In genomic region chr1:80177651-80178382, GRCm38 (mm10) we compare ENCODE assay signal across 16 mouse cellular contexts. TPM values are rescaled to one million over a fixed set of nuclear protein-coding genes. Genes with fewer than 3 reads are reported as not detected.
DNase-seq lines count a peak whose midpoint lies in the region; ATAC-seq and TF ChIP-seq lines count a peak whose summit lies in the region.
"Had no signal": no experiment of that assay in that cellular context is flagged by ENCODE, and none has a peak within 500 bp of the region (broad histone marks: within the 10 kb centered on the region; RNA-seq: fewer than 3 reads in every experiment).

No protein-coding gene starts in this region.

- TF ChIP-seq EP300 in lung, postnatal 0 days (IDR thresholded peaks at IDR 0.05), result no peak

- H3K4me3 ChIP-seq in embryonic facial prominence, embryonic 11.5 days (ENCODE audit: low read depth, low read length), result no peak overlapping the region
- H3K4me3 ChIP-seq in embryonic facial prominence, embryonic 10.5 days, result no peak overlapping the region
- H3K4me3 ChIP-seq in intestine, postnatal 0 days (ENCODE audit: low read depth, low read length), result no peak overlapping the region
- no peak overlapping the region for H3K4me3 ChIP-seq in intestine, embryonic 15.5 days (replicated peaks)
- H3K4me3 ChIP-seq in lung, postnatal 0 days (ENCODE audit: low read depth, low read length), result no peak overlapping the region
- H3K4me3 ChIP-seq: embryonic facial prominence, embryonic 13.5 days; heart, embryonic 13.5 days; neural tube, embryonic 13.5 days had no signal

- H3K9me3 ChIP-seq in embryonic facial prominence, embryonic 11.5 days (replicated peaks; ENCODE audit: control insufficient read depth, low read length), result no peaks in the 10 kb centered on the region
- H3K9me3 ChIP-seq in embryonic facial prominence, embryonic 10.5 days, result no peaks in the 10 kb centered on the region
- H3K9me3 ChIP-seq in intestine, postnatal 0 days (ENCODE audit: control insufficient read depth), result no peaks in the 10 kb centered on the region
- no peaks in the 10 kb centered on the region for H3K9me3 ChIP-seq in intestine, embryonic 15.5 days
- no peaks in the 10 kb centered on the region for H3K9me3 ChIP-seq in lung, postnatal 0 days (ENCODE audit: low read length)
- H3K9me3 ChIP-seq: embryonic facial prominence, embryonic 13.5 days; heart, embryonic 13.5 days; neural tube, embryonic 13.5 days had no signal

- H3K4me1 ChIP-seq in embryonic facial prominence, embryonic 11.5 days (ENCODE audit: control insufficient read depth, insufficient read depth, low read length), result no peaks in the 10 kb centered on the region
- H3K4me1 ChIP-seq in embryonic facial prominence, embryonic 10.5 days, result no peaks in the 10 kb centered on the region
- H3K4me1 ChIP-seq in intestine, postnatal 0 days (replicated peaks; ENCODE audit: control insufficient read depth, insufficient read depth, low read length), result no peaks in the 10 kb centered on the region
- H3K4me1 ChIP-seq in intestine, embryonic 15.5 days (replicated peaks), result no peaks in the 10 kb centered on the region
- no peaks in the 10 kb centered on the region for H3K4me1 ChIP-seq in lung, postnatal 0 days (ENCODE audit: insufficient read depth, low read depth, low read length)
- H3K4me1 ChIP-seq: embryonic facial prominence, embryonic 13.5 days; heart, embryonic 13.5 days; neural tube, embryonic 13.5 days had no signal

- H3K36me3 ChIP-seq in embryonic facial prominence, embryonic 11.5 days (replicated peaks; ENCODE audit: control insufficient read depth, insufficient read depth, low read depth, low read length), result no peaks in the 10 kb centered on the region
- no peaks in the 10 kb centered on the region for H3K36me3 ChIP-seq in embryonic facial prominence, embryonic 10.5 days (replicated peaks)
- H3K36me3 ChIP-seq in intestine, postnatal 0 days (ENCODE audit: control insufficient read depth, insufficient read depth), result no peaks in the 10 kb centered on the region
- H3K36me3 ChIP-seq in intestine, embryonic 15.5 days, result no peaks in the 10 kb centered on the region
- H3K36me3 ChIP-seq in lung, postnatal 0 days (ENCODE audit: insufficient read depth, low read length), result no peaks in the 10 kb centered on the region
- H3K36me3 ChIP-seq: embryonic facial prominence, embryonic 13.5 days; heart, embryonic 13.5 days; neural tube, embryonic 13.5 days had no signal

- peak; percentile 22 for DNase-seq in embryonic facial prominence, embryonic 11.5 days (ENCODE audit: low spot score)
- DNase-seq in embryonic facial prominence, embryonic 10.5 days (ENCODE audit: low spot score), result no peak
- DNase-seq in lung, postnatal 0 days (ENCODE audit: low spot score), result no peak
- DNase-seq in lung, postnatal 25 days (ENCODE audit: low spot score), result no peak
- DNase-seq in forelimb bud, embryonic 11.5 days (ENCODE audit: low read depth, low spot score), result peak; percentile 20
- DNase-seq: adrenal gland, adult 8-10 months had no signal

- no peak overlapping the region for H3K27ac ChIP-seq in embryonic facial prominence, embryonic 11.5 days (replicated peaks; ENCODE audit: low read depth, low read length)
- no peak overlapping the region for H3K27ac ChIP-seq in embryonic facial prominence, embryonic 10.5 days (replicated peaks)
- H3K27ac ChIP-seq in intestine, postnatal 0 days (ENCODE audit: low read depth, low read length), result no peak overlapping the region
- H3K27ac ChIP-seq in intestine, embryonic 15.5 days, result no peak overlapping the region
- no peak overlapping the region for H3K27ac ChIP-seq in lung, postnatal 0 days (ENCODE audit: low read length)
- H3K27ac ChIP-seq: embryonic facial prominence, embryonic 13.5 days; heart, embryonic 13.5 days; neural tube, embryonic 13.5 days had no signal

- ATAC-seq in embryonic facial prominence, embryonic 11.5 days (replicated peaks; ENCODE audit: insufficient number of reproducible peaks, low FRiP score, low TSS enrichment, low read depth), result no peak
- no peak for ATAC-seq in intestine, postnatal 0 days
- ATAC-seq in intestine, embryonic 15.5 days, result no peak
- ATAC-seq in lung, postnatal 0 days, result no peak
- ATAC-seq in cerebellum, adult (ENCODE audit: insufficient number of reproducible peaks, low FRiP score, low TSS enrichment), result no peak
- ATAC-seq: intestine, embryonic 16.5 days; Patski had no signal

- WGBS in embryonic facial prominence, embryonic 11.5 days, result 68% methylated on average over 11 of the region's 11 CpGs
- WGBS in embryonic facial prominence, embryonic 10.5 days, result 74% methylated on average over 11 of the region's 11 CpGs
- 58% methylated on average over 11 of the region's 11 CpGs for WGBS in intestine, postnatal 0 days
- 66% methylated on average over 11 of the region's 11 CpGs for WGBS in intestine, embryonic 15.5 days
- WGBS in lung, postnatal 0 days, result 49% methylated on average over 11 of the region's 11 CpGs

- no peak overlapping the region for H3K4me2 ChIP-seq in embryonic facial prominence, embryonic 11.5 days (ENCODE audit: low read depth, low read length)
- no peak overlapping the region for H3K4me2 ChIP-seq in intestine, postnatal 0 days (replicated peaks; ENCODE audit: low read depth)
- H3K4me2 ChIP-seq in intestine, embryonic 15.5 days (replicated peaks), result no peak overlapping the region
- no peak overlapping the region for H3K4me2 ChIP-seq in lung, postnatal 0 days (replicated peaks; ENCODE audit: low read depth, low read length)
- H3K4me2 ChIP-seq: embryonic facial prominence, embryonic 13.5 days; heart, embryonic 13.5 days; midbrain, embryonic 11.5 days; neural tube, embryonic 13.5 days had no signal

- H3K9ac ChIP-seq in embryonic facial prominence, embryonic 11.5 days (replicated peaks; ENCODE audit: low read length), result no peak overlapping the region
- no peak overlapping the region for H3K9ac ChIP-seq in intestine, postnatal 0 days (ENCODE audit: low read depth, low read length)
- H3K9ac ChIP-seq in intestine, embryonic 15.5 days, result no peak overlapping the region
- H3K9ac ChIP-seq in lung, postnatal 0 days (replicated peaks; ENCODE audit: low read depth), result no peak overlapping the region
- H3K9ac ChIP-seq: embryonic facial prominence, embryonic 13.5 days; heart, embryonic 13.5 days; neural tube, embryonic 13.5 days had no signal

- no peaks in the 10 kb centered on the region for H3K27me3 ChIP-seq in embryonic facial prominence, embryonic 11.5 days (ENCODE audit: control insufficient read depth, insufficient read depth, low read length)
- no peaks in the 10 kb centered on the region for H3K27me3 ChIP-seq in embryonic facial prominence, embryonic 10.5 days (replicated peaks; ENCODE audit: low read depth, poor library complexity, severe bottlenecking)
- H3K27me3 ChIP-seq in intestine, postnatal 0 days (replicated peaks; ENCODE audit: control insufficient read depth, insufficient read depth, low read length), result no peaks in the 10 kb centered on the region
- no peaks in the 10 kb centered on the region for H3K27me3 ChIP-seq in intestine, embryonic 15.5 days (replicated peaks)
- H3K27me3 ChIP-seq in lung, postnatal 0 days (replicated peaks; ENCODE audit: insufficient read depth, low read length), result no peaks in the 10 kb centered on the region
- H3K27me3 ChIP-seq: embryonic facial prominence, embryonic 13.5 days; neural tube, embryonic 13.5 days had no signal

- peak; percentile 36 for TF ChIP-seq CTCF in intestine, postnatal 0 days (IDR thresholded peaks at IDR 0.05; ENCODE audit: low read depth)
- peak; percentile 50 for TF ChIP-seq CTCF in lung, postnatal 0 days (IDR thresholded peaks at IDR 0.05)

RNA-seq across cellular contexts. Expression of gene Fam124b, which starts 40.5 kb away (rescaled TPM):
- polyA plus RNA-seq in embryonic facial prominence, embryonic 11.5 days (2014; fragmentation: Nextera tagmentation; extraction: Ambion mirVana), result 0.86 TPM in 2 replicates
- 0.53 and 0.70 TPM in 2 replicates for polyA plus RNA-seq in embryonic facial prominence, embryonic 10.5 days (2016; fragmentation: Nextera tagmentation; extraction: Ambion mirVana)
- polyA plus RNA-seq in intestine, postnatal 0 days (2015; fragmentation: Nextera tagmentation; extraction: Ambion mirVana), result 0.07 and 0.14 TPM in 2 replicates
- 0.93 and 1.0 TPM in 2 replicates for polyA plus RNA-seq in intestine, embryonic 15.5 days (2015; fragmentation: Nextera tagmentation; extraction: Ambion mirVana)
- polyA plus RNA-seq in lung, postnatal 0 days (2015; fragmentation: Nextera tagmentation; extraction: Ambion mirVana), result 3.8 and 4.7 TPM in 2 replicates
- polyA plus RNA-seq: frontal cortex, adult 2 months; Patski had no signal

Comparison
In these comparisons a context has a peak if more than half of its experiments do, and no peak if none do; other contexts are left out.
1. DNase-seq: peak in embryonic facial prominence, embryonic 11.5 days (single experiment) and forelimb bud, embryonic 11.5 days (single experiment); none in embryonic facial prominence, embryonic 10.5 days (single experiment), lung, postnatal 0 days (single experiment) and lung, postnatal 25 days (single experiment).